Comparison of ENCODE assay signal across 10 mouse cellular contexts in genomic region chr7:28570982-28571682, GRCm38 (mm10). TPM values are rescaled to one million over a fixed set of nuclear protein-coding genes. Genes with fewer than 3 reads are reported as not detected.
DNase-seq lines count a peak whose midpoint lies in the region; ATAC-seq and TF ChIP-seq lines count a peak whose summit lies in the region.
"Had no signal": no experiment of that assay in that cellular context is flagged by ENCODE, and none has a peak within 500 bp of the region (broad histone marks: within the 10 kb centered on the region; RNA-seq: fewer than 3 reads in every experiment).

No protein-coding gene starts in this region.

- H3K9me3 ChIP-seq in forebrain, postnatal 0 days (ENCODE audit: low read length), result no peaks in the 10 kb centered on the region

- peaks cover 24% of the 10 kb centered on the region for H3K36me3 ChIP-seq in forebrain, postnatal 0 days (ENCODE audit: insufficient read depth)

- ATAC-seq in forebrain, postnatal 0 days, result no peak

- peak; percentile 55 to 71 for DNase-seq in cerebellum, postnatal 10 days
- no peak for DNase-seq in cerebellum, adult 11-12 months
- peak; percentile 26 for DNase-seq in 416B (ENCODE audit: low read depth)
- DNase-seq in forebrain, postnatal 0 days, result peak; percentile 41
- peak; percentile 44 to 69 for DNase-seq in kidney, postnatal 4 days
- no peak for DNase-seq in right cerebral cortex, postnatal 14 days
- no peak for DNase-seq in layer of hippocampus, postnatal 36 days
- no peak for DNase-seq in left cerebral cortex, postnatal 25 days (ENCODE audit: low spot score in 2 of 2)
- DNase-seq: cerebellum, adult 9-11 months had no signal

- H3K9ac ChIP-seq in forebrain, postnatal 0 days, result no peak overlapping the region

- H3K4me2 ChIP-seq in forebrain, postnatal 0 days (ENCODE audit: low read depth), result no peak overlapping the region

- H3K4me1 ChIP-seq in forebrain, postnatal 0 days (ENCODE audit: insufficient read depth), result no peaks in the 10 kb centered on the region

- intact Hi-C loops in left cerebral cortex, postnatal 25 days (cut with DNase I), result no loop called here

- no peak overlapping the region for H3K27ac ChIP-seq in forebrain, postnatal 0 days (ENCODE audit: low read depth, low read length)

- 50% methylated on average over 5 of the region's 5 CpGs for WGBS in forebrain, postnatal 0 days

- H3K27me3 ChIP-seq in forebrain, postnatal 0 days (ENCODE audit: insufficient read depth, low read length), result no peaks in the 10 kb centered on the region

- H3K4me3 ChIP-seq in forebrain, postnatal 0 days (ENCODE audit: low read depth, low read length), result no peak overlapping the region

- TF ChIP-seq CTCF in forebrain, postnatal 0 days (IDR thresholded peaks at IDR 0.05; ENCODE audit: low read depth), result no peak

RNA-seq across cellular contexts. Expression of gene Nccrp1, which starts 24.1 kb away (rescaled TPM):
- total RNA-seq in forebrain, postnatal 0 days (2014; rRNA removed), result 0.10 and 0.15 TPM in 2 replicates
- polyA plus RNA-seq in forebrain, postnatal 0 days (2015; fragmentation: Nextera tagmentation; extraction: Ambion mirVana), result 0.09 TPM in 1 of 2 replicates, not detected in the other
- total RNA-seq in layer of hippocampus, postnatal 36 days (2021), result under 1 TPM; 0.48 to 0.52 TPM
- under 1 TPM; 0.46 to 0.50 TPM for total RNA-seq in left cerebral cortex, postnatal 25 days (2021)

RNA-seq across cellular contexts. Expression of gene Samd4b, which starts 26.8 kb away (rescaled TPM):
- 35.2 and 49.1 TPM in 2 replicates for total RNA-seq in forebrain, postnatal 0 days (2014; rRNA removed)
- polyA plus RNA-seq in forebrain, postnatal 0 days (2015; fragmentation: Nextera tagmentation; extraction: Ambion mirVana), result 21.4 and 23.3 TPM in 2 replicates
- total RNA-seq in layer of hippocampus, postnatal 36 days (2021), result 10 to 100 TPM; 66.4 to 79.4 TPM
- total RNA-seq in left cerebral cortex, postnatal 25 days (2021), result 10 to 100 TPM; 65.2 to 68.7 TPM

RNA-seq across cellular contexts. Expression of gene Pak4, which starts 26.9 kb away (rescaled TPM):
- 11.5 and 11.9 TPM in 2 replicates for total RNA-seq in forebrain, postnatal 0 days (2014; rRNA removed)
- 7.4 and 11.5 TPM in 2 replicates for polyA plus RNA-seq in forebrain, postnatal 0 days (2015; fragmentation: Nextera tagmentation; extraction: Ambion mirVana)
- total RNA-seq in layer of hippocampus, postnatal 36 days (2021), result 10 to 100 TPM; 15.1 to 15.8 TPM
- total RNA-seq in left cerebral cortex, postnatal 25 days (2021), result 1 to 10 TPM; 8.1 to 8.3 TPM

RNA-seq across cellular contexts. Expression of gene Sycn, which starts 30.4 kb away (rescaled TPM):
- total RNA-seq in forebrain, postnatal 0 days (2014; rRNA removed), result not detected in 2 replicates
- not detected in 2 replicates for polyA plus RNA-seq in forebrain, postnatal 0 days (2015; fragmentation: Nextera tagmentation; extraction: Ambion mirVana)
- not detected for total RNA-seq in layer of hippocampus, postnatal 36 days (2021)
- total RNA-seq in left cerebral cortex, postnatal 25 days (2021), result not detected

RNA-seq across cellular contexts. Expression of gene Ifnl3, which starts 48.5 kb away (rescaled TPM):
- not detected in 2 replicates for total RNA-seq in forebrain, postnatal 0 days (2014; rRNA removed)
- polyA plus RNA-seq in forebrain, postnatal 0 days (2015; fragmentation: Nextera tagmentation; extraction: Ambion mirVana), result not detected in 2 replicates
- not detected for total RNA-seq in layer of hippocampus, postnatal 36 days (2021)
- total RNA-seq in left cerebral cortex, postnatal 25 days (2021), result not detected
- polyA plus RNA-seq: large intestine, adult 2 months had no signal

Comparison
In these comparisons a context has a peak if more than half of its experiments do, and no peak if none do; other contexts are left out.
1. DNase-seq: peak in cerebellum, postnatal 10 days (2 of 2), 416B (single experiment), forebrain, postnatal 0 days (single experiment) and kidney, postnatal 4 days (2 of 2); none in cerebellum, adult 11-12 months (single experiment), right cerebral cortex, postnatal 14 days (single experiment), layer of hippocampus, postnatal 36 days (0 of 2) and left cerebral cortex, postnatal 25 days (0 of 2).